Mouse (Mus musculus): ENCODE results near the gene Cfl2. TPM values are rescaled to one million over a fixed set of nuclear protein-coding genes. Genes with fewer than 3 reads are reported as not detected.

Gene Cfl2
- polyA plus RNA-seq, 1 experiment from 2014 or later = 149 TPM

- WGBS = 54% methylated on average over 2 of the region's 2 CpGs
- Histone ChIP-seq H3K36me3 (no peaks in the 10 kb centered on the region), H3K27ac (no peak overlapping the region), H3K4me1 (no peaks in the 10 kb centered on the region), H3K27me3 (ENCODE audit: low read depth, poor library complexity, severe bottlenecking) (no peaks in the 10 kb centered on the region), H3K4me3 (no peak overlapping the region), H3K9me3 (replicated peaks) (no peaks in the 10 kb centered on the region)
- no peak for DNase-seq (ENCODE audit: low spot score)
These were observed 42.0 kb downstream of the Cfl2 start for GRCm38 (mm10) chr12:54820684-54821161.

- Histone ChIP-seq H3K4me1 (no peaks in the 10 kb centered on the region), H3K27ac (no peak overlapping the region), H3K27me3 (ENCODE audit: low read depth, poor library complexity, severe bottlenecking) (no peaks in the 10 kb centered on the region), H3K9me3 (replicated peaks) (no peaks in the 10 kb centered on the region), H3K36me3 (no peaks in the 10 kb centered on the region), H3K4me3 (no peak overlapping the region)
- DNase-seq (ENCODE audit: low spot score) = no peak
- WGBS = 80% methylated on average over 6 of the region's 6 CpGs
These were observed 43.3 kb downstream of the Cfl2 start for GRCm38 (mm10) chr12:54819181-54819935.

GRCm38 (mm10) chr12:54810142-54810541, 52.5 kb downstream of the Cfl2 start:
- no peak overlapping the region for H3K27ac ChIP-seq
- H3K27me3 ChIP-seq (ENCODE audit: low read depth, poor library complexity, severe bottlenecking) = no peaks in the 10 kb centered on the region
- H3K36me3 ChIP-seq = no peaks in the 10 kb centered on the region
- H3K9me3 ChIP-seq (replicated peaks) = no peaks in the 10 kb centered on the region
- H3K4me1 ChIP-seq = peaks cover 9% of the 10 kb centered on the region
- H3K4me3 ChIP-seq = no peak overlapping the region
- 78% methylated on average over 2 of the region's 2 CpGs for WGBS
- DNase-seq (ENCODE audit: low spot score) = no peak

Other genes with a start within 250 kb of the Cfl2 start
- gene Sptssa, start 206.3 kb downstream of the Cfl2 start, polyA plus RNA-seq (2016; fragmentation: Nextera tagmentation; extraction: Ambion mirVana) = 130 and 143 TPM in 2 replicates
- gene Eapp, start 167.0 kb downstream of the Cfl2 start, polyA plus RNA-seq (2016; fragmentation: Nextera tagmentation; extraction: Ambion mirVana) = 62.7 and 69.8 TPM in 2 replicates
- 165 and 180 TPM in 2 replicates for gene Snx6, start 67.2 kb downstream of the Cfl2 start, polyA plus RNA-seq (2016; fragmentation: Nextera tagmentation; extraction: Ambion mirVana)
- not detected in 2 replicates for gene Gm20403, start 123.7 kb upstream of the Cfl2 start, polyA plus RNA-seq (2016; fragmentation: Nextera tagmentation; extraction: Ambion mirVana)
- gene Baz1a, start 151.5 kb upstream of the Cfl2 start, polyA plus RNA-seq (2016; fragmentation: Nextera tagmentation; extraction: Ambion mirVana) = 31.6 and 36.1 TPM in 2 replicates
- gene 2700097O09Rik, start 217.2 kb upstream of the Cfl2 start, polyA plus RNA-seq (2016; fragmentation: Nextera tagmentation; extraction: Ambion mirVana) = 45.4 and 46.4 TPM in 2 replicates
- gene Srp54a, start 217.4 kb upstream of the Cfl2 start, polyA plus RNA-seq (2016; fragmentation: Nextera tagmentation; extraction: Ambion mirVana) = 123 and 150 TPM in 2 replicates